Mouse (Mus musculus) erythroblast, embryonic 14.5 days (primary cell): Measurements from ENCODE around the gene Ctcf.

Source experiments
- GATA1 ChIP-seq: IDR thresholded peaks from 2 replicates; pipeline ENCODE4 v1.6.1; 2012; ENCODE audit warnings: low read length, inconsistent platforms, mixed read lengths
- TAL1 ChIP-seq: IDR thresholded peaks from 3 replicates; pipeline ENCODE4 v1.6.1; 2012; ENCODE audit warnings: low read length, inconsistent platforms, mixed read lengths

- TF ChIP-seq GATA1 (no peak), TAL1 (no peak)
Measured at GRCm38 (mm10) chr8:105697196-105697780, 60.9 kb downstream of the Ctcf start.
